Comparison of ENCODE assay signal across 8 mouse cellular contexts in the genomic region with DNA sequence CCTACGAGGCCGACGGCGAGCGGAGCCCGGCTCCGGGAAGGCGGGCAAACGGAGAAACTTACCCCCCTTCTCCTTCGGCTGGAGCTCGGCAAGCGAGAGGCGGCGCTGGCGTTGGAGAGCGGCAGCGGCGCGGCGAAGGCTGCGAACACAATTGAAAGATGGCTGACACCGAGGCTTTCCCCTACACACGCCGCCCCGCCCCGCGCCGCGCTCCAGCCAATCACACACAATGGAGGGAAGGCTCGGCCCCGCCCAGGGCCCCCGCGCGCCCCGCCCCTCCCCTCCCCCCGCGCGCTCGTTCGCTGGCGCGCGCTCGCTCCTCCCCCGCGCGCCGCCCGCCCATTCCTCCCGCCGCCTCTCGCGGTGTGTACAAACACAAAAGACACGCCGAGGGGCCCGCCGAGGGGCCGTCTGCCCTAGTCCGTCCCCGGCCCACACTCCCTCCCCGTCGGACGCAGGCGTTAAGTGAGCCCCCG. TPM values are rescaled to one million over a fixed set of nuclear protein-coding genes. Genes with fewer than 3 reads are reported as not detected.
A peak's percentile ranks its signal among the peaks of the same experiment; 100 is the strongest.
DNase-seq lines count a peak whose midpoint lies in the region; ATAC-seq lines count a peak whose summit lies in the region.

No protein-coding gene starts in this region.

- DNase-seq in CD8-positive naive resting alpha-beta T cell, adult 2 months (ENCODE audit: low read depth in 2 of 2, low spot score in 2 of 2): peak; percentile 89 to 91
- DNase-seq in c-Kit-positive CD71-negative TER-119-negative erythroid progenitor cells, embryonic 14.5 days (ENCODE audit: low read depth): peak; percentile 78
- peak; percentile 97 for DNase-seq in forebrain, embryonic 10.5 days (ENCODE audit: extremely low spot score, low spot score)
- DNase-seq in kidney, postnatal 25 days: peak; percentile 96 to 97
- peak; percentile 89 for DNase-seq in liver, embryonic 13.5 days
- DNase-seq in natural killer cell, adult 2 months (ENCODE audit: low spot score in 2 of 2): peak; percentile 90 to 93

- WGBS in forebrain, embryonic 10.5 days: under 1% methylated on average over 39 of the region's 65 CpGs
- under 1% methylated on average over 64 of the region's 65 CpGs for WGBS in heart, embryonic 15.5 days
- 1% methylated on average over 53 of the region's 65 CpGs for WGBS in liver, embryonic 13.5 days (ENCODE audit: insufficient replicate concordance)
- under 1% methylated on average over 61 of the region's 65 CpGs for WGBS in stomach, embryonic 14.5 days

- no peaks in the 10 kb centered on the region for H3K27me3 ChIP-seq in forebrain, embryonic 10.5 days (ENCODE audit: poor library complexity, severe bottlenecking)
- no peaks in the 10 kb centered on the region for H3K27me3 ChIP-seq in heart, embryonic 15.5 days
- no peaks in the 10 kb centered on the region for H3K27me3 ChIP-seq in liver, embryonic 13.5 days
- no peaks in the 10 kb centered on the region for H3K27me3 ChIP-seq in stomach, embryonic 14.5 days (ENCODE audit: control insufficient read depth, insufficient read depth, low read length)

- no peaks in the 10 kb centered on the region for H3K9me3 ChIP-seq in forebrain, embryonic 10.5 days
- no peaks in the 10 kb centered on the region for H3K9me3 ChIP-seq in heart, embryonic 15.5 days (replicated peaks)
- H3K9me3 ChIP-seq in liver, embryonic 13.5 days (replicated peaks): no peaks in the 10 kb centered on the region
- H3K9me3 ChIP-seq in stomach, embryonic 14.5 days (ENCODE audit: control insufficient read depth, low read depth, low read length): no peaks in the 10 kb centered on the region

- peaks cover 30% of the 10 kb centered on the region for H3K36me3 ChIP-seq in forebrain, embryonic 10.5 days (replicated peaks)
- peaks cover 22% of the 10 kb centered on the region for H3K36me3 ChIP-seq in heart, embryonic 15.5 days
- H3K36me3 ChIP-seq in liver, embryonic 13.5 days: peaks cover 27% of the 10 kb centered on the region
- H3K36me3 ChIP-seq in stomach, embryonic 14.5 days (ENCODE audit: control insufficient read depth, insufficient read depth, low read length): peaks cover 22% of the 10 kb centered on the region

- H3K9ac ChIP-seq in heart, embryonic 15.5 days: peak overlapping the region; percentile 100
- H3K9ac ChIP-seq in liver, embryonic 13.5 days: peak overlapping the region; percentile 100
- peak overlapping the region; percentile 99 for H3K9ac ChIP-seq in stomach, embryonic 14.5 days (replicated peaks; ENCODE audit: low read depth, low read length)

- peak overlapping the region; percentile 96 for H3K4me3 ChIP-seq in forebrain, embryonic 10.5 days
- H3K4me3 ChIP-seq in heart, embryonic 15.5 days: peak overlapping the region; percentile 95
- peak overlapping the region; percentile 98 for H3K4me3 ChIP-seq in liver, embryonic 13.5 days (replicated peaks)
- H3K4me3 ChIP-seq in stomach, embryonic 14.5 days (ENCODE audit: low read depth, low read length): peak overlapping the region; percentile 75

- ATAC-seq in heart, embryonic 15.5 days (replicated peaks; ENCODE audit: insufficient number of reproducible peaks, insufficient read depth, low FRiP score, low read depth): peak; percentile 95
- peak; percentile 80 for ATAC-seq in liver, embryonic 13.5 days (ENCODE audit: low read depth)
- ATAC-seq in stomach, embryonic 14.5 days (ENCODE audit: insufficient number of reproducible peaks, insufficient read depth, low FRiP score, low read depth): peak; percentile 94

- peak overlapping the region; percentile 73 for H3K4me2 ChIP-seq in heart, embryonic 15.5 days
- H3K4me2 ChIP-seq in liver, embryonic 13.5 days: peak overlapping the region; percentile 90
- H3K4me2 ChIP-seq in stomach, embryonic 14.5 days (replicated peaks; ENCODE audit: low read depth, low read length): peak overlapping the region; percentile 64; the same call in 1 of the 2 replicates

- H3K4me1 ChIP-seq in forebrain, embryonic 10.5 days: peaks cover 44% of the 10 kb centered on the region
- H3K4me1 ChIP-seq in heart, embryonic 15.5 days (replicated peaks): peaks cover 32% of the 10 kb centered on the region
- H3K4me1 ChIP-seq in liver, embryonic 13.5 days (replicated peaks): peaks cover 67% of the 10 kb centered on the region
- H3K4me1 ChIP-seq in stomach, embryonic 14.5 days (ENCODE audit: control insufficient read depth, insufficient read depth, low read length): peaks cover 9% of the 10 kb centered on the region; the same call in 1 of the 2 replicates

- peak overlapping the region; percentile 98 for H3K27ac ChIP-seq in forebrain, embryonic 10.5 days
- peak overlapping the region; percentile 100 for H3K27ac ChIP-seq in heart, embryonic 15.5 days
- H3K27ac ChIP-seq in liver, embryonic 13.5 days: peak overlapping the region; percentile 100
- peak overlapping the region; percentile 100 for H3K27ac ChIP-seq in stomach, embryonic 14.5 days (ENCODE audit: low read length)

RNA-seq across cellular contexts. Expression of gene H3f3a, which starts 0.3 kb away (rescaled TPM):
- 2,460 and 2,659 TPM in 2 replicates for polyA plus RNA-seq in forebrain, embryonic 10.5 days (2016; fragmentation: Nextera tagmentation; extraction: Ambion mirVana)
- polyA plus RNA-seq in heart, embryonic 15.5 days (2015; fragmentation: Nextera tagmentation; extraction: Ambion mirVana): 1,560 and 1,618 TPM in 2 replicates
- polyA plus RNA-seq in liver, embryonic 13.5 days (2015; fragmentation: Nextera tagmentation; extraction: Ambion mirVana): 2,174 and 2,523 TPM in 2 replicates
- 2,483 and 2,506 TPM in 2 replicates for polyA plus RNA-seq in stomach, embryonic 14.5 days (2014; fragmentation: Nextera tagmentation; extraction: Ambion mirVana)

RNA-seq across cellular contexts. Expression of gene Sde2, which starts 37.5 kb away (rescaled TPM):
- 43.3 and 45.9 TPM in 2 replicates for polyA plus RNA-seq in forebrain, embryonic 10.5 days (2016; fragmentation: Nextera tagmentation; extraction: Ambion mirVana)
- polyA plus RNA-seq in heart, embryonic 15.5 days (2015; fragmentation: Nextera tagmentation; extraction: Ambion mirVana): 20.8 and 22.8 TPM in 2 replicates
- 25.1 and 29.7 TPM in 2 replicates for polyA plus RNA-seq in liver, embryonic 13.5 days (2015; fragmentation: Nextera tagmentation; extraction: Ambion mirVana)
- polyA plus RNA-seq in stomach, embryonic 14.5 days (2014; fragmentation: Nextera tagmentation; extraction: Ambion mirVana): 34.7 and 35.2 TPM in 2 replicates

Comparison
In these comparisons a context has a peak if more than half of its experiments do, and no peak if none do; other contexts are left out.
1. Peak in every context shown above with its lines: DNase-seq, ATAC-seq, H3K4me3 ChIP-seq and H3K27ac ChIP-seq.